Mouse (Mus musculus) erythroblast, embryonic 14.5 days (primary cell): ENCODE measurements around the gene Atrnl1.

Experiments
- GATA1 ChIP-seq: IDR thresholded peaks from 2 replicates; pipeline ENCODE4 v1.6.1; 2012; ENCODE audit warnings: low read length, inconsistent platforms, mixed read lengths
- TAL1 ChIP-seq: IDR thresholded peaks from 3 replicates; pipeline ENCODE4 v1.6.1; 2012; ENCODE audit warnings: low read length, inconsistent platforms, mixed read lengths

GRCm38 (mm10) chr19:58086734-58087133 lies 475.9 kb downstream of the Atrnl1 start:
- TF ChIP-seq TAL1 (no peak), GATA1 (no peak)
